Mouse (Mus musculus): ENCODE measurements around the gene 2900026A02Rik.

DNA sequence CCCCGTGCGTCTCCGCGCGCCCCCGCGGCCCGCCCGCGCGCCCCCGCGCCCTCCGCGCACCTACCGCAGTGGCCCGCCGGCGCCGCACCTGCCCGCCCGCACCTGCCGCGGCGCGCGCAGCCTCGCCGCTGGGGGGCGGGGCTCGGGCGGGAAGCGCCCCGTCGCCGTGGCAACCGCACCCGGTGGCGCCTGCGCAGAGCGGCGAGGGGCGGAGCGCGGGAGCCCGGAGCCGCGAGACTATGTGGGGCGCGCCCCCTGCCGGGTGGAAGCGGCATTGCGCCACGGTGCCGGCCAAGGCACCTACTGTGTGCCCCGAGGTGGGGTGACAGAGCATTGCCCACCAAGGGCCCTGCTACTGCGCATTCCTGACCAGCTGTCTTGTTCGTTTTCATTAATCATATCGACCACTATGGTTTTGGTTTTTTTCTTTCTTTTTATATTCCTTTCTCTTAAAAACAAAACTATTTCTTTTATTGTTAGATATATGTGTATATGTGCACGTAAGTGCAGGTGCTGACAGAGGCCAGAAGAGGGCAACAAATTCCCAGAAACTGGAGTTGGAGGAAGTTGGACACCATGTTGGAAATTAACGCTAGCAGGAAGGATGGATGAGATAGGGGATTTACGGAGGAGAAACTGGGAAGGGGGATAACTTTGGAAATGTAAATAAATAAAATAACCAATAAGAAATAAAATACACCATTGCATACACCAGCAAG is at the start of gene 2900026A02Rik:
- TF ChIP-seq CTCF (IDR thresholded peaks at IDR 0.05; ENCODE audit: low read depth, low read length) (no peak), TAL1 (conservative IDR thresholded peaks at IDR 0.05; ENCODE audit: low read depth, low read length) (no peak), GATA1 (IDR thresholded peaks at IDR 0.05; ENCODE audit: borderline replicate concordance, low read length) (no peak), GATA2 (IDR thresholded peaks at IDR 0.05; ENCODE audit: borderline replicate concordance, low read depth, low read length) (no peak), POLR2AphosphoS5 (IDR thresholded peaks at IDR 0.05; ENCODE audit: insufficient replicate concordance, low read depth, low read length) (no peak)
